Mouse (Mus musculus): ENCODE results near the gene Zdhhc14.

- TF ChIP-seq CHD1 (IDR thresholded peaks at IDR 0.05; ENCODE audit: low read depth, low read length) (no peak), POLR2A (IDR thresholded peaks at IDR 0.05; ENCODE audit: low read depth, low read length) (no peak)
Observed at GRCm38 (mm10) chr17:5560212-5560611, 67.9 kb downstream of the Zdhhc14 start.

Measured in CH12.LX (cell line).